In genomic region chr2:113756924-113757524, GRCm38 (mm10) we compare ENCODE assay signal across 7 mouse cellular contexts. TPM values are rescaled to one million over a fixed set of nuclear protein-coding genes. Genes with fewer than 3 reads are reported as not detected.
A peak's percentile ranks its signal among the peaks of the same experiment; 100 is the strongest.
DNase-seq lines count a peak whose midpoint lies in the region; ATAC-seq lines count a peak whose summit lies in the region.

No protein-coding gene starts in this region.

- no peaks in the 10 kb centered on the region for H3K9me3 ChIP-seq in forebrain, embryonic 13.5 days (replicated peaks)
- H3K9me3 ChIP-seq in liver, embryonic 12.5 days (replicated peaks): no peaks in the 10 kb centered on the region

- peak overlapping the region; percentile 98 for H3K4me2 ChIP-seq in forebrain, embryonic 13.5 days
- H3K4me2 ChIP-seq in liver, embryonic 12.5 days: peak overlapping the region; percentile 58

- DNase-seq in retina, postnatal 1 day: peak; percentile 13
- DNase-seq in retina, embryonic 14.5 days (ENCODE audit: low spot score): no peak
- no peak for DNase-seq in adrenal gland, adult (ENCODE audit: inconsistent age in 2 of 2, low spot score in 1 of 2)
- DNase-seq in lung, postnatal 4 days: no peak

- ATAC-seq in forebrain, embryonic 13.5 days: 0 out of 2 replicates have a peak, but pooled peaks have one; percentile 3
- no peak for ATAC-seq in liver, embryonic 12.5 days
- ATAC-seq in megakaryocyte progenitor cell, adult 5-6 weeks (replicated peaks; ENCODE audit: poor library complexity): no peak

- H3K4me1 ChIP-seq in forebrain, embryonic 13.5 days: peaks cover 23% of the 10 kb centered on the region
- 0 out of 2 replicates have a peak, but pooled peaks cover 4% of the 10 kb centered on the region for H3K4me1 ChIP-seq in liver, embryonic 12.5 days

- no peak overlapping the region for H3K27ac ChIP-seq in forebrain, embryonic 13.5 days
- no peak overlapping the region for H3K27ac ChIP-seq in liver, embryonic 12.5 days

- peak overlapping the region; percentile 50; the same call in 1 of the 2 replicates for H3K9ac ChIP-seq in forebrain, embryonic 13.5 days
- no peak overlapping the region for H3K9ac ChIP-seq in liver, embryonic 12.5 days

- peak overlapping the region; percentile 55 for H3K4me3 ChIP-seq in forebrain, embryonic 13.5 days
- H3K4me3 ChIP-seq in liver, embryonic 12.5 days: peak overlapping the region; percentile 45; the same call in 1 of the 2 replicates

- H3K36me3 ChIP-seq in forebrain, embryonic 13.5 days (ENCODE audit: poor library complexity, severe bottlenecking): no peaks in the 10 kb centered on the region
- no peaks in the 10 kb centered on the region for H3K36me3 ChIP-seq in liver, embryonic 12.5 days

- H3K27me3 ChIP-seq in forebrain, embryonic 13.5 days: peaks cover 48% of the 10 kb centered on the region
- peaks cover 51% of the 10 kb centered on the region for H3K27me3 ChIP-seq in liver, embryonic 12.5 days (replicated peaks)

- 2% methylated on average over 12 of the region's 12 CpGs for WGBS in forebrain, embryonic 13.5 days
- WGBS in liver, embryonic 12.5 days (ENCODE audit: insufficient replicate concordance): 7% methylated on average over 12 of the region's 12 CpGs

RNA-seq across cellular contexts. Expression of gene Grem1, which starts 1.4 kb away (rescaled TPM):
- polyA plus RNA-seq in forebrain, embryonic 13.5 days (2015; fragmentation: Nextera tagmentation; extraction: Ambion mirVana): 0.12 and 0.23 TPM in 2 replicates
- polyA plus RNA-seq in liver, embryonic 12.5 days (2016; fragmentation: Nextera tagmentation; extraction: Ambion mirVana): 0.13 and 0.19 TPM in 2 replicates
- total RNA-seq in megakaryocyte progenitor cell, adult 5-6 weeks (2015): not detected in 2 replicates
- not detected in 2 replicates for total RNA-seq in megakaryocyte progenitor cell, adult 5-6 weeks (2017)
